Mouse (Mus musculus) liver, embryonic 14.5 days (tissue): ENCODE measurements around the gene Olfr1511.

Experiments
- CTCF ChIP-seq: IDR thresholded peaks from 2 replicates; pipeline ENCODE4 v1.5.1; 2016; ENCODE audit warnings: antibody characterized with exemption, low read depth, control low read depth
- EP300 ChIP-seq: IDR thresholded peaks from 2 replicates; pipeline ENCODE4 v1.6.1; 2016; ENCODE audit warnings: antibody characterized with exemption, low read depth

GRCm38 (mm10) chr14:52379068-52379467 is 18.1 kb downstream of the Olfr1511 start, which contains the start of gene Olfr1512:
- TF ChIP-seq CTCF, result no peak
- no peak for TF ChIP-seq EP300
